Mouse (Mus musculus): ENCODE results near the gene Limk2. TPM values are rescaled to one million over a fixed set of nuclear protein-coding genes. Genes with fewer than 3 reads are reported as not detected.

Limk2 gene
- total RNA-seq, 2 experiments from 2014 or later = 24.4 to 24.5 TPM

GRCm38 (mm10) chr11:3341476-3341875 lies 67.5 kb downstream of the Limk2 start:
- no peak for ATAC-seq (replicated peaks; ENCODE audit: low FRiP score, low TSS enrichment, poor library complexity, severe bottlenecking)

GRCm38 (mm10) chr11:3337961-3338360 lies 71.0 kb downstream of the Limk2 start:
- no peak for ATAC-seq (replicated peaks; ENCODE audit: low FRiP score, low TSS enrichment, poor library complexity, severe bottlenecking)

DNA sequence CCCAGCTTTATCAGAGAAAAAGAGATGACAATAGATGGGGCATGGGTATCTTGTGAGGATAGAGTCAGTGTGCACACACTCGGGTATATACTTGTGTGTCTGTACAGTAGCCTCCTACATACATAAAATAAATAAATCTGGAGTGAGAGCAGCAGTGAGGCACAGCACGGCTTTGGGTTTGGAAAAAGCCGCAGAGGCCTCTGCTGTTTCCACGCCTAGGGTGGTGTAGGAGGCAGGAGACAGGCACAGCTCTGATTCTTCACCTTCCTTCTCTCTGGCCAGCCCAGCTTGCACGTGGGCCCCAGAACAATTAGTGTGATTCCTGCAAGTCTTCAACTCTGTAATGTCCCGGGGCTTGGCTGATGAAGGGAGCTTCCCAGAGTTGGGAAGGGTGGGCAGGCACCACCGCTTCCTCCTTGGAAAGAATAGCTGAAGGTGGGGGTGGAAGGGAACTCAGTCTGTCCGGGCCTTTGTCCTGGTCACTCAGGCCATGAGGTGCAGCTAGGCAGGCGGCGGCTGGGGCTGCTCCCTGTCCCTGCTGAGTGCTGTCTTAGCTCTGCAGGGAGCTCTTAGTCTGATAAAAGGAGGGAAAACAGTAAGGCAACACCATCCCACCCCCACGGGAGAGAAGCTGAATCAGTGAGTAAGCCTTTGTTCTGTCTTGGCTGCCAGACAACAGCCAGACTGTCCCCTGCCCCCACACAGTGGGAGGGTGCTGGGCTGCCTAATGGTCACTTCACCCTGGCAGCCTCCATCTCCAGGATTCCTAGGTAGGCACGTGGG lies 71.6 kb downstream of the Limk2 start:
- ATAC-seq (replicated peaks; ENCODE audit: low FRiP score, low TSS enrichment, poor library complexity, severe bottlenecking) = no peak

DNA sequence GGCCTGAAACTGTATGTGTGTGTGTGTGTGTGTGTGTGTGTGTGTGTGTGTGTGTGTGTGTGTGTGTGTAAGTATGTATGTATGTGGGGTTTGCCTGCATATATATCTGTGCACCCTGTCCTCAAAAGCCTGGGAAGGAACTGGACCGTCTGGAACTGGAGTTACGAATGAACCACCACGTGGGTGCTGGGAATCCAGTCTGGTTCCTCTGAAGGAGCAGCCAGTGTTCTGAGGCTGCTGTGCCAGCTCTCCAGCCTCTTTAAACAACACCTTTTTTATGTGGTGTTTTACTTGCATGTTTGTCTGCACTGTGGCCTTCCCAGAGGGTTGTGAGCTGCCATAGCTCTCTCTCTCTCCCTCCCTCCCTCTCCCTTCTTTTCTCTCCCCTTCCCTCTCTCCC lies 72.4 kb downstream of the Limk2 start:
- ATAC-seq (replicated peaks; ENCODE audit: low FRiP score, low TSS enrichment, poor library complexity, severe bottlenecking) = no peak

DNA sequence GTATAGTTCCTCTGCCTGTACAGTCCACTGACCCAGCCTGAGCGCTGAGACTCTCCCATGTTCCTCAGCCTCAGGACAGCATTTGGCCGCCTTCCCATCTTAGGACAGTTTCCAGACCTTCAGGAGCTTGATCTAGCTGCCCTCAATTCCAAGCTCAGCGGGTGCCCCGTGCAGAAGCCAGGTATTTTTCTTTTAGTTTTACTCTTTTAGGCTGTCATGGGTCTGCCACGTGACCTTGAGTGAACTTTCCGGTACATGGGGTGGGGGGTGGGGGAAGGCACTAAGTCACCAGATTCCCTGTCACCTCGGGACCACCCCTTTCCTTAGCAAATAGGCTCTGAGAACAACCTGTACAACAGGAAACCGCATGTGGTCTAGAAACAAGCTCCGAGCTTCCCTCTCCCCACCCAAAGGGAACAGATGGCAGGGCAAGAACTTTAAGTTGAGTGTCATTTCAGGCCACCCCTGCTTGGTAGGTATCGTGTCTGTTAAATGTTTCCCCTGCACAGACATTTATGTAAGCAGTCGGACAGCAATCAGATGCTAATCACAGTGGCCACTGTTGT lies 73.3 kb downstream of the Limk2 start:
- peak; percentile 25; the same call in 1 of the 2 replicates for ATAC-seq (replicated peaks; ENCODE audit: low FRiP score, low TSS enrichment, poor library complexity, severe bottlenecking)

GRCm38 (mm10) chr11:3334711-3335316 lies 74.2 kb downstream of the Limk2 start:
- ATAC-seq (replicated peaks; ENCODE audit: low FRiP score, low TSS enrichment, poor library complexity, severe bottlenecking) = no peak

DNA sequence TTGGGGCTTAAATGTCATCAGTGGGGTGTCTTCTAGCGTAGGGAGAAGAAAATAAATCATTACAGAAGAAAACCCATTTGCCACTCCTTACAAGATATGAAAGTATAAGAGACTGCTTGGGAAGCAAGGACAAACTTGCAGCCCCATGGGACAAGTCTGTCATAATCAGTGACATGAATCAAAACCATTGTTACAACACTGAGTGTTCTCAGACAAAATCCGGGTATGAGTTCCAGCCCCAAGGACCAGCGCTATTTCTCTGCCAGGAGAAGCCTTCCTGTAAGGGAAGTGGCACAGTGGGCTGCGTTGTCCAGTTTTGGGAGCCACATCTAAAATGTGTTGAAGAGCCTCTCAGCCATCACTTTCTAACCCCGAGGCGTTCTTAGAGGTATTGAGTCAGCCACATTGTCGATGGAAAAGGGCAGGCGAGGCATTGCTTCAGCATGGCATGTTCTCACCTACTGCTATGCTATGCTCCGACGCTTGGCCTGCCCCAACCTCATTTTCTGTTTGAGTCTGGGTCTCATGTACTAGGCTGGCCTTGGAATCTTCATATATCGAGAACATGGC lies 74.8 kb downstream of the Limk2 start:
- no peak for ATAC-seq (replicated peaks; ENCODE audit: low FRiP score, low TSS enrichment, poor library complexity, severe bottlenecking)

GRCm38 (mm10) chr11:3333111-3333695 lies 75.8 kb downstream of the Limk2 start:
- ATAC-seq (replicated peaks; ENCODE audit: low FRiP score, low TSS enrichment, poor library complexity, severe bottlenecking) = no peak

DNA sequence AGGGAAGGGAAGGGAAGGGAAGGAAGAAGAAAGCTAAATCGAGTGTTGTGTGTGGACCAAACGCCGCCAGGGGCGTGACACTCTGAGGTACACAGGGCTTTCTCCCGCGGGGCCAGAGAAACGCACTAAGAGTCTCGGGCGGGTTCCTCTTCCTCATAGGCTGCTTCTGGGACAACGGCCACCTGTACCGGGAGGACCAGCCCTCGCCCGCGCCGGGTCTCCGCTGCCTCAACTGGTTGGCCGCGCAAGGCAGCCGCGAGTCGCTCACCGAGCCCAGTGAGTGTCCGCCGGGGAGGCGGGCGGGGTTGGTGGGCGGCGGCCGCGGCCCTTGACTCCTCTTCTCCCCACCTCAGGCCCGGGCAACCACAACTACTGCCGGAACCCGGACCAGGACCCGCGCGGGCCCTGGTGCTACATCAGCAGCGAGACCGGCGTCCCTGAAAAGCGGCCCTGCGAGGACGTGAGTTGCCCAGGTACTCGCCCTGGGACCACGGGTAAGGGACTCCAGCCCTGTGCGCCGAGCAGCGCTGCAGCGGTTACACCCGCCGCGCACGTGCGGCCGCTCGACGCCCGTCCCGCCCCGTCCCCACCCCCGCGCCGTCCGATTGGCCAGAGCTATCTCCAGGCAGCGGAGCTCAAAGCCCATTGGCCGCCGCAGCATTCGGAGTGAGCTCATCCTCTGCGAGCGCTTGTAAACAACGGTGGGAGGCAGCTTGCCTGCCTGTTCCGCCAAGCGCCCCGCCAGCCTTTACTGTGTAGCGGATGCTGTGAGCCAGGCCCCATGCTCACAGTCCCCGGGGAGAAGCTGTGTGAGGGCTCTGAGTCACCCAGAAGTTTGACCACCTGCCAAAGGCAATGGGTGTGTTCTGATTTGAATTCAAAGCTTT lies 77.0 kb downstream of the Limk2 start:
- ATAC-seq (replicated peaks; ENCODE audit: low FRiP score, low TSS enrichment, poor library complexity, severe bottlenecking) = peak; percentile 86

DNA sequence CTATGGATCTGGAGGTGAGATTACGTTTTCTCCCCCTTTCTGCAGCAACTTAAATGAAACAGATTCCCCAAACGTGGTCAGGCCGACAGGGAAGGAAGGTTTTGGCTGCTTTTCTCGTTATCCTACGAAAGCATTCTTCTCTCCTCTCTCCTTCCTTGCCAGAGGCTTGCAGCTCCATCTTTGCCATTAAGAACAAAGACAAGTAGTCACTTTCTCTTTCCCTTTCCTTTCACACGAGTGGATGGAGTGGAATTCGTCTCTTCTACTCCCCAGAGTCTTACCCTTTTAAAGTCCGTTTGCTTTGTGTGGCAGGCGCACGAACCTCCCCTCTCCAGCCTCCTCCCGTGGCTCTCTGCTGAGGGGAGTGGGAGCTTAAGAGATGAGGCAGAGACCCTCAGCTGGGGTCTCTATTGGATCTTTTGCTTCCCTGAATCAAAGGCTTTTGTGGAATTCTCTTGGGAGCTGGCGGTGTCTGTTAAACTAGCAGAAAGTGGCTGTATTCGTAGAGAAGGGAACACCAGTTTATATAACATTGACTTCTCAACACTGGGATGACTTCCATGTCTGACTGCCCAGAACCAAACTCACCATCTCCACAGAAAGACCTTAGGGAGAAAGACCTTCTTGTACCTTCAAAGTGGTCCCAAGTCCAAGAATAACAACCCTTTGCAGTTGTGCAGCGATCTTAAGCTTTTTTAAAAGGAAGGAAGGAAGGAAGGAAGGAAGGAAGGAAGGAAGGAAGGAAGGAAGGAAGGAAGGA lies 77.8 kb downstream of the Limk2 start:
- ATAC-seq (replicated peaks; ENCODE audit: low FRiP score, low TSS enrichment, poor library complexity, severe bottlenecking) = no peak

GRCm38 (mm10) chr11:3330566-3330965 lies 78.4 kb downstream of the Limk2 start:
- peak; percentile 50 for ATAC-seq (replicated peaks; ENCODE audit: low FRiP score, low TSS enrichment, poor library complexity, severe bottlenecking)

GRCm38 (mm10) chr11:3329891-3330451 lies 79.0 kb downstream of the Limk2 start, which contains the start of gene Pik3ip1:
Gene Pik3ip1, plus strand, starts transcription at chr11:3330401.
- ATAC-seq (replicated peaks; ENCODE audit: low FRiP score, low TSS enrichment, poor library complexity, severe bottlenecking) = no peak

GRCm38 (mm10) chr11:3328806-3329775 lies 79.9 kb downstream of the Limk2 start:
- no peak for ATAC-seq (replicated peaks; ENCODE audit: low FRiP score, low TSS enrichment, poor library complexity, severe bottlenecking)

DNA sequence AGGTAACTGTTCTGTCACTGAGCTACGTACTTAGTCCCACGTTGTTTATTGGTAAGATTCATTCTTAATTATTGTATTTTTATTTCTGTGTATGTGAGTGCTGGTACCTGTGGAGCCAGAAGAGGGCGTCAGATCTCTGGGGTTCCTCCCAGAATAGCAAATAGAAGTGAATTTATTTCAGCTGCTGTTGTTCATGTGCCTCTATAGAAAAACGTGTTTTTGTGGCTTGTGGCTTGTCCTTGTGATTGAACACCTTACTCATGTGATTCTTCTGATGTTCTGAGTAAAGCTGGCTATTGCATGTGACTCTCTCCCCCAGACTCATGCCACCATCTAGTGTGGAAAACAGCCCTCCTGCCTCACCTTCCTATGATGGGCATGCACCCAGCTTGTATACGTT lies 80.7 kb downstream of the Limk2 start:
- ATAC-seq (replicated peaks; ENCODE audit: low FRiP score, low TSS enrichment, poor library complexity, severe bottlenecking) = no peak

DNA sequence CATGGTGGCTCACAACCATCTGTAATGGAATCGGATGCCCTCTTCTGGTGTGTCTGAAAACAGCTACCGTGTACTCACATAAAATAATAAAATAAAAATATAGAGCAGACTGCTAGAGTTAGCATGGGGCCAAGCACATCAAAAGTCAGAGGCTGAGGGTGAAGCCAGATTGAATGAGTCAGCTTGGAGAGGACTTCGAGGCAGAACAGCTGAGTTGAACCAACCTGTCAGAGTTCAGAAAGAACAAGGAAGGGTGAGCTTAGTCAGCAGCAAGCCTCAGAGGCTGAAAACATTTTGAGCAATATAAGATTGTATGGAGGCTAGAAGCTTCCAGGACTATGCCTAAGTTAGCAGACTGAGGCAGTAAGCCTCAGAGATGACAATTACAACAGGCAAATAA lies 90.7 kb downstream of the Limk2 start:
- no peak for ATAC-seq (replicated peaks; ENCODE audit: low FRiP score, low TSS enrichment, poor library complexity, severe bottlenecking)

- ATAC-seq (replicated peaks; ENCODE audit: low FRiP score, low TSS enrichment, poor library complexity, severe bottlenecking) = peak; percentile 69
Measured at GRCm38 (mm10) chr11:3314148-3314547, 94.8 kb downstream of the Limk2 start.

DNA sequence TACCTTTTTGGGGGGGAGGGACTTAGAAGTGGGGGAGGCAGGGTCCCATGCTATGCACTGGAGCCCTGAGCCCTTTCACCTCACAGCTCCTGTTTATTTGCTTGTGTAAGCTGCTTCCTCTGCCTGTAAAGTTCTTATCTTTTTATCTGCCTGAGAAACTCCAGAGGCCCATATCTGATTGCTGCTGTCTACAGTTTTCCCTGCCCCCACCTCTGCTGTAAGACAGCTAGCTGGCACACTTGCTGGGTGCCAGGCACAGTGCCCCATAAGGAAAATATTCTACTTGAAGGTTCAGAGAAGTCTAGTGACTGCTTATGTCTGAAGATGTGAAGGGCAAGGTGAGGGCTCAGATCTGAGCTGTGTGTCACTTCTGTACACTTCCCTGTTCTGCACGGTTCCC lies 95.7 kb downstream of the Limk2 start:
- ATAC-seq (replicated peaks; ENCODE audit: low FRiP score, low TSS enrichment, poor library complexity, severe bottlenecking) = peak; percentile 23

Measured in megakaryocyte-erythroid progenitor cell, adult 5-6 weeks (primary cell).